Mouse (Mus musculus) liver, embryonic 12.5 days (tissue): ENCODE measurements around the gene Cxcr5. TPM values are rescaled to one million over a fixed set of nuclear protein-coding genes. Genes with fewer than 3 reads are reported as not detected.

Experiments used
- ATAC-seq: fragments of 200-750 bp; cut with Nextera tagmentation; 2 replicates; pipeline ENCODE4 v1.8.0; 2017; ENCODE audit warnings: moderate number of reproducible peaks, mild to moderate bottlenecking, moderate library complexity
- H3K27ac ChIP-seq: fragments of 300-500 bp; sonication (generic); 2 replicates; pipeline ENCODE4 v1.5.1; 2016; ENCODE audit warnings: mild to moderate bottlenecking
- H3K27me3 ChIP-seq: fragments of 300-500 bp; sonication (generic); replicated peaks from 2 replicates; pipeline ENCODE4 v1.6.1; 2016; ENCODE audit warnings: mild to moderate bottlenecking, moderate library complexity
- H3K36me3 ChIP-seq: fragments of 300-500 bp; sonication (generic); 2 replicates; pipeline ENCODE4 v1.6.1; 2016; ENCODE audit warnings: mild to moderate bottlenecking, moderate library complexity
- H3K4me1 ChIP-seq: fragments of 300-500 bp; sonication (generic); 2 replicates; pipeline ENCODE4 v1.6.1; 2016
- H3K4me2 ChIP-seq: fragments of 300-500 bp; sonication (generic); 2 replicates; pipeline ENCODE4 v1.6.1; 2016; ENCODE audit warnings: mild to moderate bottlenecking, moderate library complexity
- H3K4me3 ChIP-seq: fragments of 300-500 bp; sonication (generic); 2 replicates; pipeline ENCODE4 v1.5.1; 2016; ENCODE audit warnings: mild to moderate bottlenecking, moderate library complexity
- H3K9ac ChIP-seq: fragments of 300-500 bp; sonication (generic); 2 replicates; pipeline ENCODE4 v1.6.1; 2016; ENCODE audit warnings: mild to moderate bottlenecking, moderate library complexity
- H3K9me3 ChIP-seq: fragments of 300-500 bp; sonication (generic); replicated peaks from 2 replicates; pipeline ENCODE4 v1.6.1; 2016; ENCODE audit warnings: mild to moderate bottlenecking, moderate library complexity
- WGBS: fragments of 180-500 bp; shearing (Covaris S2); methylation state at CpG from one replicate; pipeline ENCODE4 v1.1.7; 2016; ENCODE audit not compliant: insufficient replicate concordance; 5-methylcytosine and 5-hydroxymethylcytosine counted together
- polyA plus RNA-seq: library from polyadenylated mRNA; unstranded; fragments of >200 nt; fragmentation: Nextera tagmentation; extraction: Ambion mirVana; gene quantifications from 2 replicates; pipeline ENCODE4 v1.2.1, GENCODE M21; 2016

Gene Cxcr5
- polyA plus RNA-seq, 1 experiment from 2014 or later: not detected

DNA sequence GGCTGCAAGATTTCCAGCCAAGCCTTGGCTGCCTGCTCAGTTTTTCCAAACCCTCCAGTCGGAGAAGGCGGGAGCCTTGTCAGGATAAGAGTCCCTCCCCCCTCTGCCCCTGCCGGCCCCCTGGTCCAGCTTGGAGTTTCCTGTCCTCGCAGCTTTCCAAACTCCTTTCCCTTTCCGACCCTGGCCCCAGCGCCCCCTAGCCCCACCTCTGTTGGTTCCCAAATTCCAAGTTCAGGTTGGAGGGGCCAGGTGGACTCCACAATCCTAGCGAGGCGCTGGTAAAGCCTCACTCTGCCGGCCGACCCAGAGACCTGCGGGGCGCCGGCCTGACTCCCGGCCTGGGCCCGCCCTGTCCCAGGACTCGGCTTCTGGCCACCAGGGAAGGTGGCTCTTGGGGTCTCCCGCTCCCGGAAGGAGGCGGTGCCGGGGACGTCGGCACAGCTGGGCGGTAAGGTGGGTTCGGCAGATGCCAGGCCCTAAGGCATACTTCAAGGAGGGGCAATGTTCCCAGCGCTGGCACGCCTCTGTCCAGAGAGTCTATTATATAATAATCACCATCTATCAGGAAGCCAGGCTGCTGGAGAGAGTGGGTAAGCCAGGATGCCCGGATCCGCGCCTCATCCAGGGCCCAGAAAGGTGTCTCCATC lies 82.6 kb downstream of the Cxcr5 start:
- peaks cover 62% of the 10 kb centered on the region for H3K27me3 ChIP-seq
- H3K4me2 ChIP-seq: peak overlapping the region; percentile 91
- H3K9ac ChIP-seq: peak overlapping the region; percentile 50

DNA sequence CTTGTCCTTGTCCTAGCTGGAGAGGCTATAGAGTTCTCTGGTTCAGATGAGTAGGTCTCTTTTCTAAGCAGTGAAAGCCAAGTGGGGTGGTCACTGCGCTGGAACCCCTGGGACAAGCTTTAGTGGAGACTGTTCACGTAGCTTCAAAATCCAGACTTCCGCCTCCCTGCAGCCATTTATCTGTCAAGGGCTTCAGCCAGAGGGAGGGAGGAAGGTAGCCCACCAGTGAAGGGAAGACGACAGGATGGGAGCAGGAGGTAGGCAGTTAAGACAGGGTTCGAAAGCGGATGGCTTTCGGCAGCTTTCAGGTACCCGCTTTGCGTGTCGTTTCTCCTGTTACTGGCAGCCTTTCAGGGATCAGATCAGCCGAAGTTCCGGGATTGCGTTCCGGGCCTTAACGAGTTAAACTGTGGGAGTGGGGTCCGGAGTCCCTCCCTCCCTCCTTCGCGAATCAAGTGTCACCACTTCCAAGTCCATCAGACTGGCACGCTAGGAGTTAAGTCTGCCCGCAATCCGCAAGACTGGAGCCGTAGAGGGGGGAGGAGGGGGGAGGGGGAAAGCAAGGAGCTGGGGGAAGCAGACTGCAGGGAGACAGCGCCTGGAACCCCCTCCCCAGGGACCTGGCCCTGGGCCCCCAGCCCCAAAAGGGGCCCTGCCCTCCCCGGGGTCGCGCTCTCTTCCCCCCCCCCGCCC lies 83.3 kb downstream of the Cxcr5 start:
- peak overlapping the region; percentile 78 for H3K27ac ChIP-seq
- WGBS: under 1% methylated on average over 24 of the region's 27 CpGs
- H3K4me3 ChIP-seq: peak overlapping the region; percentile 59
- no peak for ATAC-seq
- peaks cover 43% of the 10 kb centered on the region for H3K4me1 ChIP-seq
- peak overlapping the region; percentile 50 for H3K9ac ChIP-seq
- no peaks in the 10 kb centered on the region for H3K9me3 ChIP-seq
- H3K27me3 ChIP-seq: peaks cover 55% of the 10 kb centered on the region
- H3K36me3 ChIP-seq: no peaks in the 10 kb centered on the region
- peak overlapping the region; percentile 91 for H3K4me2 ChIP-seq

More for the DNA sequence above, 82.6 kb downstream of the Cxcr5 start:
- WGBS: under 1% methylated on average over 29 of the region's 29 CpGs
- H3K4me3 ChIP-seq: peak overlapping the region; percentile 59
- H3K4me1 ChIP-seq: peaks cover 50% of the 10 kb centered on the region
- peak; percentile 14; the same call in 1 of the 2 replicates for ATAC-seq
- H3K27ac ChIP-seq: peak overlapping the region; percentile 78
- H3K9me3 ChIP-seq: no peaks in the 10 kb centered on the region
- H3K36me3 ChIP-seq: no peaks in the 10 kb centered on the region

DNA sequence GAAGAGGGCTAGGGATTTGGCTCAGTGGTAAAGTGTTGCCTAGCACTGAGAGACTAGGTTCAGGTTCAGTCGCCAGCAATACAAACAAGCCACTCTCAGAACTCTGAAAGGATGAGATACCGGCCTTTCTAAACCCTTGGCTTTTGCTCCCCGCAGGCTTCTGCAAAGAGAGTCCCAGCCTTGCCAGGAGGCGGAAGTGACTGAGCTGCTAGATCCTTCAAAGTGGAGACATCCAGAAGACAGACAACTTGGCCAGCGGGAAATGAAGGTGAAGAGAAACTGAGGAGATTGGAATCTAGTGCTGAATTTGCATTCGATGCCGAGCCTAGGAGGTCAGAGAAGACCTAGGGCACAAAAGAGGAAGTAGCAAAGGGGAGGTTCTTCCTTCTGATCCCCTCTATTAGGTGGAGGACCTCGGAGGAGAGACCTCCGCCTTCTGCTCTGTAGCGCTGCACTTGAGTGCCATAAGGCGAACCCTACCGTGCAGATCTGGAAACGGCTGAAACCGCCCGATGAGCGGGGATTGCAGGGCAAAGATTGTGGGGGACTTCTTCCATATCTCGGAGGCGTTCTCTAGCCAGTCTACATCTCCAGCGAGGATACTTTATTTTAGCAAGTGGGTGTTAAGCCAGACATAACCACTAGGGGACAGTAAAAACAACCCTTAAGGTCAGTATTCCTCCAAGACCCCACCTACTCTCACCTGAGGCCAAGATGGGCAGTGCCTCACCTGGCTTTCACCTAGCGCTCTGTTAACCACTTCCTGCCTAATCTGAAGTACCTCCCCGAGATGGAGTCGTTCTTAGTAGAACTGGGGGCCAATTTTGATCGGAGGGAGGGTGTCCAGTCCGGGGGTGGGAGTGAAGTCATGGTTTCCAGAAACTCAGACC lies 84.1 kb downstream of the Cxcr5 start:
- H3K4me1 ChIP-seq: peaks cover 35% of the 10 kb centered on the region
- no peak overlapping the region for H3K27ac ChIP-seq
- H3K9ac ChIP-seq: 0 out of 2 replicates have a peak overlapping the region, but pooled peaks have one; percentile 50
- peak overlapping the region; percentile 59 for H3K4me3 ChIP-seq
- no peak for ATAC-seq
- no peaks in the 10 kb centered on the region for H3K36me3 ChIP-seq
- H3K27me3 ChIP-seq: peaks cover 47% of the 10 kb centered on the region
- 4% methylated on average over 24 of the region's 24 CpGs for WGBS
- H3K9me3 ChIP-seq: no peaks in the 10 kb centered on the region
- peak overlapping the region; percentile 91 for H3K4me2 ChIP-seq

DNA sequence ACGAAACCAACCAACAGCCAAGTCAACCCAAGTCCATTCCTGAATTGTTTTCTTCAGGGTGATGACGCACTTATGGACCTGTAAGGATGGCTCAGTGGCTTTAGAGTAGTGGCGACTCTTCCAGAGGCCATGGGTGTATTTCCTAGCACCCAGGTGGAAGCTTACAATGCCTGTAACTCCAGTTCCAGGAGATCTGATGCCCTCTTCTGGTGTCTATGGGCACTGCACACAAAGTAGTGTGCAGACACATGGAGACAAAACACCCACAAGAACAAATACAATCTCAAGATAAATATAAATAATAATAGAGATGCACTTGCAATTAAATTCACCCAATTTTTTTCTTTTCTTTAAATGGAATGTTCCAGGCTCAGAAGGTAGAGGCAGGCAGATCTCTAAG lies 85.7 kb downstream of the Cxcr5 start:
- Histone ChIP-seq H3K4me3 (no peak overlapping the region), H3K9me3 (no peaks in the 10 kb centered on the region), H3K36me3 (no peaks in the 10 kb centered on the region), H3K4me1 (peaks cover 32% of the 10 kb centered on the region), H3K9ac (no peak overlapping the region), H3K27me3 (peaks cover 35% of the 10 kb centered on the region), H3K27ac (no peak overlapping the region), H3K4me2 (no peak overlapping the region)
- WGBS: 83% methylated on average over 3 of the region's 3 CpGs
- ATAC-seq: no peak

DNA sequence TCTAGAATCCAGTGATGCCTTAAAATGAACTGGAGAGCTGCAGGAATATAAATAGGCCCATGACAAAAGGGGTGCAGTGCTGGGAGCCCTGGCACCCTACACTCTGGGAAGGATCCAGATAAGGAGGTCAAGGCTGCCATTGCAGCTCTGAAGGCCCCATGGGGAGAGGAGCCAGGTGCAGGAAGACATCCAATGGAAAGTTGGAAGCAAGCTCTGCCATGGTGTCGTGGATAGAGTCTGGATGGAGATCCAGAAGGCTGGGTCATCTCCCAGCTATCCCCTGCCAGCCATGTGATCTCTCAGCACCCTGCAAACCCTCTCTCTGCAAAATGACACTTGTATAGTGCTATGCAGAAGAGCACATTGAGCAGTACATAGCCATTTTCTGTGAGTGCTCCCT lies 87.3 kb downstream of the Cxcr5 start:
- H3K9ac ChIP-seq: no peak overlapping the region
- WGBS: 38% methylated on average over 1 of the region's 1 CpGs
- peaks cover 29% of the 10 kb centered on the region for H3K27me3 ChIP-seq
- no peaks in the 10 kb centered on the region for H3K9me3 ChIP-seq
- H3K27ac ChIP-seq: no peak overlapping the region
- H3K4me2 ChIP-seq: no peak overlapping the region
- ATAC-seq: no peak
- no peaks in the 10 kb centered on the region for H3K36me3 ChIP-seq
- no peak overlapping the region for H3K4me3 ChIP-seq
- H3K4me1 ChIP-seq: peaks cover 22% of the 10 kb centered on the region

DNA sequence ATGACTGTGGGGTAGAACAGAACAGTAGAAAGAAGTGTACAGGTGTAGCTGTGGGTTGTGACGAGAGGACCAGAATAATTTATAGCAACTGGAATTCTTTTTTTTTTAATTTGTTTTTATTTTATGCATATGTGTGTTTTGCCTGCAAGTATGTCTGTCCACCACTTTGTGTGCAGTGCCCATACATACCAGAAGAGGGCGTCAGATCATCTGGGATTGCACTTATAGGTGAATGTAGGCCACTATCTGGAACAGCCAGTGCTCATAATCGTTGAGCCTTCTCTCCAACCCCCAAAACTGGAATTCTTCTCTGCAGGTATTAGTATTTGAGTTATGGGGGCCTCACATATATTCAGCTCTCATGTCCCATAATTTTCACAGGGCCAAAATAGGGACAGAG lies 88.5 kb downstream of the Cxcr5 start:
- H3K4me3 ChIP-seq: no peak overlapping the region
- peaks cover 30% of the 10 kb centered on the region; the same call in 1 of the 2 replicates for H3K27me3 ChIP-seq
- no peak overlapping the region for H3K9ac ChIP-seq
- no peak for ATAC-seq
- H3K9me3 ChIP-seq: no peaks in the 10 kb centered on the region
- H3K27ac ChIP-seq: no peak overlapping the region
- no peaks in the 10 kb centered on the region for H3K36me3 ChIP-seq
- H3K4me1 ChIP-seq: peaks cover 11% of the 10 kb centered on the region
- no peak overlapping the region for H3K4me2 ChIP-seq
- 28% methylated on average over 3 of the region's 3 CpGs for WGBS

DNA sequence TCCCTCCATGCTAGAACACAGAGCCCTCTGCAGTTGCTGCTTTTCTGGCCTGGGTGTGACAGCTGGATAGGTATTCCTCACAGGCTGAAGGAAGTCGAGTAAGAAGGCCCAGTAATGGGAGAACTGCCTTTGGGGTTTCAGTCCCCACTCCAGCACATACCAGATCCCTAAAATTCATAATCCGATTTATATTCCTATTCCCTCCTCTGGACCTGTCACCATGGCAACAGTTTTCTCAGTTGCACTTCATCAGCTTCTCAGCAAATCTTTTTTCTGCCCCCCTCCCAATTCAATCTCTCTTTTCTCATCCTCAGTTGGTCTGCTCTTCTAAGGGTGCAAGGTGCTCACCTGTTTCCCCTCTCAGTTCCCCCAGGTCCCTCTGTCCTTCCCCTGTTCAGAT lies 92.9 kb downstream of the Cxcr5 start:
- peaks cover 42% of the 10 kb centered on the region; the same call in 1 of the 2 replicates for H3K27me3 ChIP-seq
- WGBS: 52% methylated on average over 2 of the region's 2 CpGs
- no peaks in the 10 kb centered on the region for H3K4me1 ChIP-seq
- H3K9ac ChIP-seq: no peak overlapping the region
- no peak overlapping the region for H3K4me2 ChIP-seq
- ATAC-seq: no peak
- no peaks in the 10 kb centered on the region for H3K36me3 ChIP-seq
- no peak overlapping the region for H3K4me3 ChIP-seq
- no peaks in the 10 kb centered on the region for H3K9me3 ChIP-seq
- H3K27ac ChIP-seq: no peak overlapping the region

DNA sequence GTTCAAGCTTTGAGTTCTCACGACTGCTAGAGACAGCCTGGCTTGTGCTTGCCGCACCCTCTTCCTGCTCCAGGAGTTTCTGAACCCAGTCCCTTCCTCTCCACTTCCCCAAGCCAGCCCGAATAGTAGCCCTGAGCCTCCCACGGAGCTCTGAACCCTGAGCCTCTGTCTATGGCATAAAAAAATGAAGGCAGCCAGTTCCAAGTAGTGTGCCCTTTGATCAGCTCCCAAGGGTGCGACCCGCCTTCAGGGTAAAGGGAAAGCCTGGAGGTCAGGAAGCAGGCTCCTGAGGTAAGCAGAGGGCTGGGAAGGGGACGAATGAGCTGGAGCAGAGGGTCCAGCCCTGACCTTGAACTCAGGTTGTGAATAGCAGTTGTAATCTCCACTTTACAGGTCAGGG lies 93.5 kb downstream of the Cxcr5 start:
- no peaks in the 10 kb centered on the region for H3K36me3 ChIP-seq
- H3K27ac ChIP-seq: no peak overlapping the region
- ATAC-seq: no peak
- no peaks in the 10 kb centered on the region for H3K4me1 ChIP-seq
- H3K27me3 ChIP-seq: peaks cover 42% of the 10 kb centered on the region; the same call in 1 of the 2 replicates
- H3K9me3 ChIP-seq: no peaks in the 10 kb centered on the region
- H3K4me3 ChIP-seq: no peak overlapping the region
- H3K4me2 ChIP-seq: no peak overlapping the region
- WGBS: 37% methylated on average over 7 of the region's 7 CpGs
- no peak overlapping the region for H3K9ac ChIP-seq

DNA sequence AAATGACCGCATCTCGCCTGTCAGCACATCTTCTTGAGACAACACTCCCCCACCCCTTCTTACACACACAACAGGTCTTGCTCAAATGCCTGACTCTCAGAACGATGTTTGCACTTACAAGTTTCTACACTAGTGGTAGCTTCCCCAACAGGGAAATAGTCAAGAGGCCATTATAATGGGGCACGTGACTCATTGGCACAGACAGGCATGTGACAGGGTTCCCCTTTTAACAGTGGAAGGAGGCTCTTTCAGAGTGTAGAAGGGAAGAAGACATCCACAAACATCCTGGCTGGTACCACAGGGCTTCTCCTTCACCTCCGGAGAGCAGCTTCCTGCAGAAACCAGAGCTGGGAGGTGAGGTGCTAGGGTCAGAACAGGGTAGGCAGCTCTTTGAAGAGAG lies 99.7 kb downstream of the Cxcr5 start:
- no peak overlapping the region for H3K4me2 ChIP-seq

More for the DNA sequence above, 99.7 kb downstream of the Cxcr5 start:
- no peaks in the 10 kb centered on the region for H3K4me1 ChIP-seq
- H3K27ac ChIP-seq: no peak overlapping the region
- no peak overlapping the region for H3K4me3 ChIP-seq
- H3K9me3 ChIP-seq: no peaks in the 10 kb centered on the region
- H3K9ac ChIP-seq: no peak overlapping the region
- ATAC-seq: no peak
- H3K36me3 ChIP-seq: no peaks in the 10 kb centered on the region
- 36% methylated on average over 5 of the region's 5 CpGs for WGBS
- H3K27me3 ChIP-seq: peaks cover 27% of the 10 kb centered on the region
